Mouse (Mus musculus): ENCODE measurements around the gene Trim56. TPM values are rescaled to one million over a fixed set of nuclear protein-coding genes. Genes with fewer than 3 reads are reported as not detected.

The Trim56 gene
- total RNA-seq, 2 experiments from 2014 or later = 19.9 to 23.0 TPM

- intact Hi-C loops (cut with DNase I) = no loop called here
- DNase-seq = no peak
Measured at GRCm38 (mm10) chr5:137078041-137078440, 38.0 kb downstream of the Trim56 start.

- intact Hi-C loops (cut with DNase I) = no loop called here
- no peak for DNase-seq
Measured at GRCm38 (mm10) chr5:137077187-137077586, 38.8 kb downstream of the Trim56 start.

GRCm38 (mm10) chr5:137076191-137076930 is 39.6 kb downstream of the Trim56 start:
- intact Hi-C loops (cut with DNase I) = no loop called here

GRCm38 (mm10) chr5:137075726-137076125 is 40.3 kb downstream of the Trim56 start:
- intact Hi-C loops (cut with DNase I) = no loop called here
- no peak for DNase-seq

More at GRCm38 (mm10) chr5:137076191-137076930, 39.6 kb downstream of the Trim56 start:
- peak; percentile 53 to 62 for DNase-seq

- intact Hi-C loops (cut with DNase I) = no loop called here
Measured at GRCm38 (mm10) chr5:137074191-137074651, 41.8 kb downstream of the Trim56 start.

GRCm38 (mm10) chr5:137073141-137073540 is 42.9 kb downstream of the Trim56 start:
- intact Hi-C loops (cut with DNase I) = no loop called here
- DNase-seq = no peak

More at GRCm38 (mm10) chr5:137074191-137074651, 41.8 kb downstream of the Trim56 start:
- DNase-seq = peak; percentile 44 to 66

GRCm38 (mm10) chr5:137072079-137072960 is 43.7 kb downstream of the Trim56 start, which contains the start of gene Serpine1:
Gene Serpine1, minus strand, starts transcription at chr5:137072268.
- intact Hi-C loops (cut with DNase I) = no loop called here
- DNase-seq = peak; percentile 85 to 91

- intact Hi-C loops (cut with DNase I) = loop anchor here (2.0 kb wide), 1 partner anchor 36 kb away; no protein-coding TSS in a partner anchor
- no peak for DNase-seq
Measured at GRCm38 (mm10) chr5:137070881-137071605, 45.0 kb downstream of the Trim56 start.

- DNase-seq = no peak
Measured at GRCm38 (mm10) chr5:137068711-137069110, 47.3 kb downstream of the Trim56 start.

GRCm38 (mm10) chr5:137065923-137066322 is 50.1 kb downstream of the Trim56 start:
- intact Hi-C loops (cut with DNase I) = no loop called here
- no peak for DNase-seq

More at GRCm38 (mm10) chr5:137068711-137069110, 47.3 kb downstream of the Trim56 start:
- intact Hi-C loops (cut with DNase I) = no loop called here

GRCm38 (mm10) chr5:137065454-137065853 is 50.6 kb downstream of the Trim56 start:
- DNase-seq = no peak
- intact Hi-C loops (cut with DNase I) = no loop called here

GRCm38 (mm10) chr5:137062601-137063000 is 53.4 kb downstream of the Trim56 start:
- no peak for DNase-seq
- intact Hi-C loops (cut with DNase I) = loop anchor here (1.0 kb wide), 1 partner anchor 45 kb away; no protein-coding TSS in a partner anchor

GRCm38 (mm10) chr5:137061809-137062481 is 54.1 kb downstream of the Trim56 start:
- intact Hi-C loops (cut with DNase I) = loop anchor here (1.0 kb wide), 1 partner anchor 45 kb away; no protein-coding TSS in a partner anchor
- peak; percentile 71 to 75 for DNase-seq

Other genes with a start within 250 kb of the Trim56 start
- 1 to 10 TPM in 1 of 2 experiments, under 1 TPM in 1; 0.76 to 1.1 TPM for gene Col26a1, start 233.0 kb downstream of the Trim56 start, total RNA-seq (2021)
- gene Ift22, start 208.1 kb downstream of the Trim56 start, total RNA-seq (2021) = 10 to 100 TPM; 11.0 to 11.6 TPM
- 100 to 1,000 TPM; 178 to 185 TPM for gene Fis1, start 162.9 kb downstream of the Trim56 start, total RNA-seq (2021)
- 10 to 100 TPM in 1 of 2 experiments, 1 to 10 TPM in 1; 9.8 to 11.3 TPM for gene Cldn15, start 149.6 kb downstream of the Trim56 start, total RNA-seq (2021)
- 10 to 100 TPM; 36.9 to 45.6 TPM for gene Plod3, start 129.2 kb downstream of the Trim56 start, total RNA-seq (2021)
- 10 to 100 TPM; 58.2 to 67.8 TPM for gene Znhit1, start 128.2 kb downstream of the Trim56 start, total RNA-seq (2021)
- under 1 TPM in 1 of 2 experiments, not detected in 1; 0.11 TPM for gene Vgf, start 89.8 kb downstream of the Trim56 start, total RNA-seq (2021)
- gene Ap1s1, start 70.1 kb downstream of the Trim56 start, total RNA-seq (2021) = 10 to 100 TPM; 38.8 to 41.3 TPM
- 10 to 100 TPM; 28.1 to 42.8 TPM for gene Serpine1, start 43.9 kb downstream of the Trim56 start, total RNA-seq (2021)
- gene Muc3, start 33.1 kb upstream of the Trim56 start, total RNA-seq (2021) = not detected
- under 1 TPM in 1 of 2 experiments, not detected in 1; 0.36 TPM for gene Muc3a, start 96.2 kb upstream of the Trim56 start, total RNA-seq (2021)
- gene Ache, start 171.3 kb upstream of the Trim56 start, total RNA-seq (2021) = 1 to 10 TPM; 2.9 to 3.1 TPM
- gene Ufsp1, start 178.4 kb upstream of the Trim56 start, total RNA-seq (2021) = 1 to 10 TPM; 8.5 to 9.0 TPM
- 10 to 100 TPM; 58.3 to 62.6 TPM for gene Srrt, start 191.5 kb upstream of the Trim56 start, total RNA-seq (2021)
- 10 to 100 TPM; 11.1 to 14.3 TPM for gene Trip6, start 198.2 kb upstream of the Trim56 start, total RNA-seq (2021)
- 1 to 10 TPM; 2.0 to 3.6 TPM for gene Slc12a9, start 217.4 kb upstream of the Trim56 start, total RNA-seq (2021)
- gene Ephb4, start 233.9 kb upstream of the Trim56 start, total RNA-seq (2021) = 10 to 100 TPM; 55.6 to 64.8 TPM